Mouse (Mus musculus) left cerebral cortex, postnatal 4 days (tissue): Measurements from ENCODE around the gene Relt. TPM values are rescaled to one million over a fixed set of nuclear protein-coding genes. Genes with fewer than 3 reads are reported as not detected.

Experiments
- DNase-seq: peaks from one replicate; pipeline ENCODE4 v3.0.0-alpha.2; 2022
- intact Hi-C: fragments of 180-260 bp; cut with DNase I; formaldehyde crosslinking; loops from one replicate; pipeline ENCODE4 v1.15.1; 2025
- microRNA-seq: library from miRNA; unstranded; fragments of <30 nt; microRNA quantifications from one replicate; pipeline ENCODE4 v1.2.0, GENCODE M21; 2022
- total RNA-seq, 2 experiments: library from RNA; stranded (reverse); gene quantifications; 2 replicates each; pipeline ENCODE4 v1.2.3; 2021

The Relt gene
- total RNA-seq, 2 experiments from 2014 or later: 6.3 to 7.4 TPM

GRCm38 (mm10) chr7:100815900-100816570, 47.2 kb downstream of the Relt start:
- intact Hi-C loops: loop anchor here (5.0 kb wide), 1 partner anchor 129 kb away; no protein-coding TSS in a partner anchor
- DNase-seq: no peak

- intact Hi-C loops: no loop called here
- no peak for DNase-seq
These were observed 50.6 kb downstream of the Relt start for GRCm38 (mm10) chr7:100812641-100813040.

GRCm38 (mm10) chr7:100811912-100812311, 51.3 kb downstream of the Relt start:
- peak; percentile 21 for DNase-seq
- intact Hi-C loops: no loop called here

GRCm38 (mm10) chr7:100805391-100805790, 57.9 kb downstream of the Relt start:
- intact Hi-C loops: no loop called here
- DNase-seq: no peak

- no peak for DNase-seq
- intact Hi-C loops: no loop called here
These were observed 64.4 kb downstream of the Relt start for GRCm38 (mm10) chr7:100798810-100799209.

Small RNAs within 50 kb of the gene (microRNA-seq; reads per million reads assigned to microRNA genes)
- 175 reads per million, percentile 56 among the genes with 10 or more reads in this experiment for gene Mir3102

Other genes starting within 250 kb of the Relt start
- gene Plekhb1, start 201.0 kb downstream of the Relt start, total RNA-seq: 10 to 100 TPM; 11.6 to 14.3 TPM
- gene Fam168a, start 156.8 kb downstream of the Relt start, total RNA-seq: 100 to 1,000 TPM; 240 to 242 TPM
- 10 to 100 TPM; 44.2 to 45.3 TPM for gene Arhgef17, start 68.7 kb upstream of the Relt start, total RNA-seq
- 1 to 10 TPM; 2.0 to 2.5 TPM for gene P2ry6, start 111.2 kb upstream of the Relt start, total RNA-seq
- gene P2ry2, start 149.4 kb upstream of the Relt start, total RNA-seq: 1 to 10 TPM; 1.2 to 1.3 TPM
- gene Fchsd2, start 229.4 kb upstream of the Relt start, total RNA-seq: 100 to 1,000 TPM; 107 to 122 TPM